Mouse (Mus musculus): ENCODE measurements around the gene R3hdml.

The R3hdml gene

GRCm38 (mm10) chr2:163471710-163472465 lies 20.2 kb upstream of the R3hdml start:
- no peak for DNase-seq (ENCODE audit: low read depth, low spot score)

- DNase-seq (ENCODE audit: low read depth, low spot score), result peak; percentile 100
Observed at GRCm38 (mm10) chr2:163472466-163472851, 19.7 kb upstream of the R3hdml start, which contains the start of gene Fitm2. Gene Fitm2 (minus strand): TSS chr2:163472629.

- peak; percentile 85 for DNase-seq (ENCODE audit: low read depth, low spot score)
Observed at GRCm38 (mm10) chr2:163480191-163480825, 11.8 kb upstream of the R3hdml start.

GRCm38 (mm10) chr2:163481539-163482029 lies 10.5 kb upstream of the R3hdml start:
- DNase-seq (ENCODE audit: low read depth, low spot score), result peak; percentile 79

GRCm38 (mm10) chr2:163487360-163487759 lies 4.8 kb upstream of the R3hdml start:
- no peak for DNase-seq (ENCODE audit: low read depth, low spot score)

GRCm38 (mm10) chr2:163489725-163490291 lies 2.3 kb upstream of the R3hdml start:
- DNase-seq (ENCODE audit: low read depth, low spot score), result no peak

- DNase-seq (ENCODE audit: low read depth, low spot score), result no peak
Observed at GRCm38 (mm10) chr2:163490656-163491055, 1.5 kb upstream of the R3hdml start.

- no peak for DNase-seq (ENCODE audit: low read depth, low spot score)
Observed at GRCm38 (mm10) chr2:163491351-163491750, 767 bp upstream of the R3hdml start.

- DNase-seq (ENCODE audit: low read depth, low spot score), result peak; percentile 55
Observed at GRCm38 (mm10) chr2:163493031-163493430, 913 bp downstream of the R3hdml start.

- no peak for DNase-seq (ENCODE audit: low read depth, low spot score)
Observed at GRCm38 (mm10) chr2:163493976-163494375, 1.9 kb downstream of the R3hdml start.

GRCm38 (mm10) chr2:163494456-163494855 lies 2.3 kb downstream of the R3hdml start:
- peak; percentile 53 for DNase-seq (ENCODE audit: low read depth, low spot score)

GRCm38 (mm10) chr2:163502219-163502618 lies 10.1 kb downstream of the R3hdml start:
- DNase-seq (ENCODE audit: low read depth, low spot score), result no peak

GRCm38 (mm10) chr2:163503191-163503590 lies 11.1 kb downstream of the R3hdml start:
- DNase-seq (ENCODE audit: low read depth, low spot score), result peak; percentile 72

GRCm38 (mm10) chr2:163506300-163507004 lies 14.3 kb downstream of the R3hdml start, which contains the start of gene Hnf4a:
Gene Hnf4a (plus strand): TSS chr2:163506808.
- DNase-seq (ENCODE audit: low read depth, low spot score), result no peak

GRCm38 (mm10) chr2:163525761-163526243 lies 33.7 kb downstream of the R3hdml start:
- DNase-seq (ENCODE audit: low read depth, low spot score), result peak; percentile 19

GRCm38 (mm10) chr2:163527497-163527896 lies 35.4 kb downstream of the R3hdml start:
- DNase-seq (ENCODE audit: low read depth, low spot score), result no peak

- no peak for DNase-seq (ENCODE audit: low read depth, low spot score)
Observed at GRCm38 (mm10) chr2:163530418-163530817, 38.3 kb downstream of the R3hdml start.

GRCm38 (mm10) chr2:163531917-163532316 lies 39.8 kb downstream of the R3hdml start:
- peak; percentile 86 for DNase-seq (ENCODE audit: low read depth, low spot score)

GRCm38 (mm10) chr2:163533226-163533625 lies 41.1 kb downstream of the R3hdml start:
- no peak for DNase-seq (ENCODE audit: low read depth, low spot score)

GRCm38 (mm10) chr2:163534958-163535524 lies 42.9 kb downstream of the R3hdml start:
- DNase-seq (ENCODE audit: low read depth, low spot score), result peak; percentile 93

- no peak for DNase-seq (ENCODE audit: low read depth, low spot score)
Observed at GRCm38 (mm10) chr2:163537443-163537842, 45.3 kb downstream of the R3hdml start.

Measured in ZHBTc4 (cell line).